Mouse (Mus musculus) small intestine, adult 2 months (tissue): ENCODE results near the gene Gm10234. TPM values are rescaled to one million over a fixed set of nuclear protein-coding genes. Genes with fewer than 3 reads are reported as not detected.

Experiments used
- H3K27ac ChIP-seq: fragments of 200-500 bp; 2 replicates; pipeline ENCODE4 v1.5.1; 2012; ENCODE audit warnings: low read depth, low read length, control low read depth, inconsistent platforms; ENCODE audit not compliant: insufficient read depth
- H3K27me3 ChIP-seq: fragments of 200-500 bp; 2 replicates; pipeline ENCODE4 v1.6.1; 2012; ENCODE audit warnings: mild to moderate bottlenecking, moderate library complexity, low read length, inconsistent platforms; ENCODE audit not compliant: control insufficient read depth, insufficient read depth
- H3K36me3 ChIP-seq: fragments of 200-500 bp; 2 replicates; pipeline ENCODE4 v1.6.1; 2012; ENCODE audit warnings: mild to moderate bottlenecking, low read length, control low read depth, inconsistent platforms; ENCODE audit not compliant: control insufficient read depth, insufficient read depth
- H3K4me1 ChIP-seq: fragments of 200-500 bp; 2 replicates; pipeline ENCODE4 v1.6.1; 2012; ENCODE audit warnings: low read length, inconsistent platforms, mixed read lengths; ENCODE audit not compliant: control insufficient read depth, insufficient read depth, insufficient read length
- H3K4me3 ChIP-seq: fragments of 200-500 bp; 2 replicates; pipeline ENCODE4 v1.5.1; 2012; ENCODE audit warnings: low read depth, mild to moderate bottlenecking, control low read depth, inconsistent platforms, low read length, moderate library complexity
- CTCF ChIP-seq: fragments of 200-500 bp; IDR thresholded peaks from 2 replicates; pipeline ENCODE4 v1.5.1; 2012; ENCODE audit warnings: low read depth, mild to moderate bottlenecking, control low read depth, inconsistent platforms, low read length, moderate library complexity, mixed read lengths; ENCODE audit not compliant: insufficient replicate concordance, insufficient read length; ENCODE audit errors: extremely low read depth
- POLR2A ChIP-seq: fragments of 200-500 bp; IDR thresholded peaks from 2 replicates; pipeline ENCODE4 v1.6.1; 2012; ENCODE audit warnings: low read depth, mild to moderate bottlenecking, control low read depth, inconsistent platforms, low read length, moderate library complexity
- WGBS: fragments of 180-500 bp; shearing (Covaris S2); methylation state at CpG from one replicate; pipeline ENCODE4 v1.1.7; 2018; 5-methylcytosine and 5-hydroxymethylcytosine counted together
- polyA plus RNA-seq: library from polyadenylated mRNA; depleted of rRNA; stranded (reverse); fragments of >200 nt; gene quantifications from 2 replicates; pipeline ENCODE4 v1.2.3, GENCODE M21; 2012; rRNA removed

Gm10234 gene
- not detected in 2 replicates for polyA plus RNA-seq

DNA sequence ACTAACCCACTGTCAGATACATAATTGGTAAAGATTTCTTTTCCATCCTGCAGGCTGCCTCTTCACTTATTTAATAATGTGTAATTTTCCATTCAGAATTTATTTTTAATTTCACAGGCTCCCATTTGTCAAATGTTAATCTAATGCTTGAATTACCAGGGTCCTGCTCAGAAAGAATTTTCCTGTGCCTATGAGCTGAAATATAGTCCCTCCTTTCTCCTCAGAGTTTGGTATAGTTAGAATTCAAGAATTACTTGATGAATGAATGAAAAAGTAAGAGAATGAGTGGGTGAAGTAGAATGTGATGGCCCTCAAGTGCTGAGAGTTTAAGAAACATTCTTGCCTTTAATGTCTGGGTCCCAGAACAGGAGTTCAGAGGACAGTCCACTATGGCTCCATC lies at the start of gene Gm10234:
Gene Gm10234, plus strand, starts transcription at position 301 of the 400 bp plus-strand sequence.
- no peaks in the 10 kb centered on the region for H3K4me1 ChIP-seq
- H3K27ac ChIP-seq, result no peak within 1 kb of the TSS
- H3K36me3 ChIP-seq, result no peaks in the 10 kb centered on the region
- H3K4me3 ChIP-seq, result no peak within 1 kb of the TSS
- TF ChIP-seq POLR2A, result no peak
- TF ChIP-seq CTCF, result no peak
- no peaks in the 10 kb centered on the region for H3K27me3 ChIP-seq

DNA sequence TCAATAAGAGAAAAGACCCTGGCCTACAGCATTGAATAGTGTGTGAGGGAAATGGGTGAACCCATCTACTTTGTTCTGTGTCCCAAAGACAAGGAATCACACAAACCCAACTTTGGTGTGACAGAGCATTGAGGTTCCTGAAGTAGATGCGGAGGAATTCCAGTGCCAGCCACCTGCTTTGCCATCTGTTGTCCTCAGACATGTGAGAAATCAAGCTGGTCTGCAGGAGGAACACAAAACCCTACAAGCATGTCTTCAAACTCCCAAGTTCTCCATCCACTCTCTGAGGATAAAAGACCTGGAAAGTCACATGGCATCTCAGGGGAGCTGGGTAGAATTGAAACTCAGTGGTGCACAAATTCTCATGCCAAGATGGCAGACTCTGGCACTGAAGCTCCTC lies 44.3 kb upstream of the Gm10234 start:
- TF ChIP-seq CTCF, result no peak
- TF ChIP-seq POLR2A, result no peak
- no peaks in the 10 kb centered on the region for H3K4me1 ChIP-seq
- 94% methylated on average over 1 of the region's 1 CpGs for WGBS

DNA sequence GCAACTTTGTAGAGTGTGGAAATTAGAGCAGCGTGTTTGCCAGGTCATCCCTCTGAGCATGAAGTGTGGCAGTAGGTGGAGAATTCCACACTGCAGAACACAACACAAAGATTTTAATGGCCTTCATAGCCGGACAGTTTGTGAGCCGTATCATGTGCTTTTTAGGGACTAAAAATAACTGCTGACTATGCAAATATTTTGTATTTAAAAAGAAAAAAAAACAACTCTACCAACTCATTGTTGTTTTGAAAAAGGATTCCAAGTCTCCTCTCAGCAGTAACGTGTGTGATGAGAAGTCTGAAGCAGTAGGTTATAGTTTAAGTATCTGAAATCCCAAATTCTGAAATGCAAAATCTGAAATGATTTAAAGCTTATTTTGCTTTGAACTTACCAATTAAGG lies 25.9 kb upstream of the Gm10234 start:
- no peak for TF ChIP-seq POLR2A
- no peak for TF ChIP-seq CTCF
- Histone ChIP-seq H3K27me3 (no peaks in the 10 kb centered on the region), H3K4me1 (no peaks in the 10 kb centered on the region), H3K4me3 (no peak overlapping the region), H3K27ac (no peak overlapping the region), H3K36me3 (no peaks in the 10 kb centered on the region)
- 82% methylated on average over 4 of the region's 4 CpGs for WGBS

More for the DNA sequence above, 44.3 kb upstream of the Gm10234 start:
- Histone ChIP-seq H3K27me3 (no peaks in the 10 kb centered on the region), H3K27ac (no peak overlapping the region), H3K36me3 (no peaks in the 10 kb centered on the region), H3K4me3 (no peak overlapping the region)

DNA sequence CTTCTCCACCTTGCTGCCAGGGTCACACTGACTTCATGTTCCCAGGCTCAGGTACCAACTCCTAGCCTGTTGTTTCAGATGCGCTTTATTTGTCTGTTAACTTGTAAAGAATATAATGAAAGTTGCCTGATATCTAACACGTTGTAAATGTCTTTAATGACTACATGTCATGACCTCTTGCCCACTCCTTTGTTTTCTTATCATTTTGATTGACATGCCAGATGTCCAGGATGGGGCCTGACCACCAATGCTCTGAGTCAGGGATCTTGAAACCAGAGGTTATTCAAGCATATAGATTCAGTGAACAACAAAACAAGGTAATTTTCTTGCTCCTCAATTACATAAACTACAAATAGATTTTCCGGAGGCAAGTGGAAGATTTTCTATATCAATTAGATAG lies 23.5 kb upstream of the Gm10234 start:
- Histone ChIP-seq H3K27me3 (no peaks in the 10 kb centered on the region), H3K4me1 (no peaks in the 10 kb centered on the region), H3K27ac (no peak overlapping the region), H3K4me3 (no peak overlapping the region), H3K36me3 (no peaks in the 10 kb centered on the region)
- 62% methylated on average over 3 of the region's 3 CpGs for WGBS
- TF ChIP-seq CTCF, result no peak
- TF ChIP-seq POLR2A, result no peak

DNA sequence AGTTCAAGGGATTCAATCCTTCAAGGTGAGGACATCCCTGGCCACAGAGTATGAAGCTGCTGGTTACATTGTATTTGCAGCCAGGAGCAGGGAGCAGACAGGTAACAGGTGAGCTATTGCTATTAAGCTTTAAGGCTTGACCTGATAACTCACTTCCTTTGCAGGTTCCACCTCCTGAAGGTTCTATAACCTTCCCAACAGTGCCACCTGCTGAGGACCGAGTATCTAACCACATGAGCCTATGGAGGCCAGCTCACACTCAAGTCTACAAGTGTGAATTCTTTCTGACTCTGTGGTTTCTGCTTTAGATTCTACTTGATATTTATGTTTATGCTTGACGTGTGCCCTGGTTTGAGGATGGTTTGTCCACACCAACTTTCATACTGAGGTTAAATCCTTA lies 21.3 kb upstream of the Gm10234 start:
- H3K4me3 ChIP-seq, result no peak overlapping the region

DNA sequence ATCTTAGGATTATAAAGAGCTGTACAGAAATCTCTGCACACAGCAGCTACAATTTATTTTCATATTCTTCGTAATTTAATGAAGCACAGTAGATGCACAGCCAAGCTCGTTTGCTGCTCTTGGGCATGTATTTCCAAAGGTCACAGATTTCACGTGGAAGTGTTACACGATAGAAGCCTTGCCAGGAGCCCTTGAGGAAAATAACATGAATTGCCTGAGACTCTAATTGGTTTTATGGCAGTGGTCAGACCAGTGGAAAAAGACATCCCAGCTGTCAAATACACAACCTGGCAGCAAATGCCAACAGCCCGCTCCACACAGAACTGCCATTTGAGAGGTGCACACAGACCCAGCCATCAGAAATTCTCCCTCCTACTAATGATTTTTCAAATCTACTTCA lies 9.3 kb downstream of the Gm10234 start:
- 81% methylated on average over 5 of the region's 5 CpGs for WGBS
- no peaks in the 10 kb centered on the region for H3K36me3 ChIP-seq
- H3K4me3 ChIP-seq, result no peak overlapping the region
- H3K4me1 ChIP-seq, result no peaks in the 10 kb centered on the region
- TF ChIP-seq POLR2A, result no peak
- H3K27me3 ChIP-seq, result no peaks in the 10 kb centered on the region
- H3K27ac ChIP-seq, result no peak overlapping the region

More for the DNA sequence above, 21.3 kb upstream of the Gm10234 start:
- H3K36me3 ChIP-seq, result no peaks in the 10 kb centered on the region
- no peak overlapping the region for H3K27ac ChIP-seq
- WGBS, result 70% methylated on average over 2 of the region's 2 CpGs
- H3K4me1 ChIP-seq, result no peaks in the 10 kb centered on the region
- TF ChIP-seq CTCF (no peak), POLR2A (no peak)
- H3K27me3 ChIP-seq, result no peaks in the 10 kb centered on the region

DNA sequence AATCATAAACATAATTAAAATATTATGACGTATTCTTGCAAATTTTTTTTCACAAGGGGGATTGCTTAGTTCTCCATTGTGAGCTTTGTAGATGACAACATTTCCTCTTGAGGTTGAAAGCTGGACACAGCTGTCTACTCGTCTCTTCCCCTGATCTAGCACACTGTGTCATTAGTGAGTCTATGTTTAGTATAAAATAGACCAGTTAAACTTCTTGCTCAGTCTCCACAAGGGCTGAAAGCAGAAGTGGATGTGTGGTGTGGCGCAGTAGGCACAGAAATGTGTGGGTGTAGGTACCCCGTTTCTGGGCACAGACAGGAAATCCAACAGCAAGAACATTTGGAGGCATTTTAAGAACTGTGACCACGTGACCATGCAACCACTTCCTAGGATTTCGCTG lies 12.9 kb downstream of the Gm10234 start:
- no peak overlapping the region for H3K27ac ChIP-seq
- no peaks in the 10 kb centered on the region for H3K27me3 ChIP-seq
- no peaks in the 10 kb centered on the region for H3K36me3 ChIP-seq
- H3K4me3 ChIP-seq, result no peak overlapping the region
- no peaks in the 10 kb centered on the region for H3K4me1 ChIP-seq
- TF ChIP-seq POLR2A (no peak), CTCF (no peak)
- 69% methylated on average over 6 of the region's 6 CpGs for WGBS

DNA sequence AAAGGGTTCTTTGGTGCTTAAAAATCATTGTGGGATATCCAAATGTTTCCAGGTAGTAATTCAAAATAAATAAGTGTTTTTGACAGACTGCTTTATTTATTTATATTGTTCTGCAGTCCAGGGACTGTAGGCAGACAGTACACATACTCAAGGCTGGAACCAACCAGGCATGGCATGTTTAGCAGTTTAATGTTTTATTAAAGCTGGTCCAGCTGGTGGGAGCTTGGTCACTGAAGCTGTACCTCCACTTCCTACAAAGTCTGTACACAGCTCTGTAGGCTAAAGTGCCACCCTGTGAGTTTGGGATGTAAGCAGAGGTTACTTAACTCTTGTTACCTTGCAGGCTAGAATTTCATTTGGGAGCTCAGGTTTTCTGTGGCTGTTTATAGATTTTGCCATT lies 27.5 kb downstream of the Gm10234 start:
- Histone ChIP-seq H3K27me3 (no peaks in the 10 kb centered on the region), H3K36me3 (no peaks in the 10 kb centered on the region), H3K27ac (no peak overlapping the region), H3K4me3 (no peak overlapping the region), H3K4me1 (no peaks in the 10 kb centered on the region)
- TF ChIP-seq POLR2A (no peak), CTCF (no peak)
